Mouse (Mus musculus) Patski (cell line): Measurements from ENCODE around the gene Mrtfa. TPM values are rescaled to one million over a fixed set of nuclear protein-coding genes. Genes with fewer than 3 reads are reported as not detected.
A peak's percentile ranks its signal among the peaks of the same experiment; 100 is the strongest.

Experiments used
- ATAC-seq: fragments of 100-300 bp; one replicate; pipeline ENCODE4 v1.8.0; 2021
- CTCF ChIA-PET: fragments of 350-600 bp; sonication (Branson Sonifier 250); formaldehyde crosslinking; loops from one replicate; lab custom pipeline; 2022; ENCODE audit warnings: inconsistent platforms; lab: Charles Lee
- POLR2A ChIA-PET: fragments of 350-600 bp; sonication (Branson Sonifier 250); formaldehyde crosslinking; loops from one replicate; lab custom pipeline; 2022; ENCODE audit warnings: antibody characterized with exemption, inconsistent platforms; lab: Charles Lee
- DNase-seq: peaks from one replicate; pipeline ENCODE4 v3.0.0-alpha.2; 2011; ENCODE audit warnings: low read depth, low spot score
- H3K27me3 ChIP-seq: fragments of 371-371 bp; one replicate; pipeline ENCODE4 v1.5.1; 2021
- CTCF ChIP-seq: fragments of 100-300 bp; IDR thresholded peaks from one replicate; pipeline ENCODE4 v1.5.1; 2021
- in situ Hi-C: fragments of 300-500 bp; cut with MboI; formaldehyde crosslinking; loops from 3 replicates; pipeline ENCODE4 v1.11.1; 2018; ENCODE audit warnings: low pct_unique_long_range_greater_than_20kb, mixed read lengths
- polyA plus RNA-seq: library from polyadenylated mRNA; unstranded; gene quantifications from one replicate; pipeline ENCODE4 v1.2.3, GENCODE M21; 2021

Mrtfa gene
- polyA plus RNA-seq, 1 experiment from 2014 or later = 48.0 TPM

DNA sequence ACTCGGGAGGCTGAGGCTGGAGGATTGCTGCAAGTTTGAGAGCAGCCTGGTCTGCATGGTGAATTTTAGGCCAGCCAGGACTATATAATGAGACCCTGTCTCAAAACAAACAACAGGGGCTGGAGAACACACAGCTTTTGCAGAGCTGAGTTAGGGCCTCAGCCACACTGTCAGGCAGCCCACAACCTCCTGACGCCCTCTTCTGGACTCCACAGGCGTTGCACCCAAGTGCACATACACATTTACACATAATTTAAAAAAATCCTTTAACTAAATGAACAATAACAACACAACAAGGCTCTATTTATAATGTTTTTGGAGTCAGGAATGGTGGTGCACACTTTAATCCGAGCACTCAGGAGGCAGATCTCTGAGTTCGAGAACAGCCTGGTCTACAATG, 7.9 kb upstream of the Mrtfa start:
- in situ Hi-C loops = loop anchor here (5.0 kb wide), 2 partner anchors 126 to 171 kb away; no protein-coding TSS in a partner anchor
- POLR2A ChIA-PET = no interaction called here

DNA sequence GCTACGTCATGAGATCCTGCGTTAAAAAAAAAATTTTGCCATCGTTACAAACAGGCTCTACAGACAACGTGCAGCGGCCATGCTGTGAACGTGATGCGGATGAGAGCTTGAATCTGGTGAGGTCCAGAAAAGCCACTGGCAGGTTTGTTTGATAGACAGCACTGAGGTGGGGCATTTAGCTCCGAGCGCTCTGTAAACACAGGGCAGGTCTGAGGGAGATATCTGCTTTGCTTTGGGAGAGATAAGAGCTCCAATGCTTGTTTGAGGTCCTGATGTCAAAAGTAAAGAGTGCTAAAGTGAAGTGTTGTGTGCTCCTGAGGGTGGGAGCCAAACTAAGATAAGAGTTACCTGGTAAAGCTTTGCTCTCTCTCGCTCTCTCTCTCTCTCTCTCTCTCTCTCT, 6.6 kb upstream of the Mrtfa start:
- in situ Hi-C loops = loop anchor here (5.0 kb wide), 2 partner anchors 125 to 170 kb away; no protein-coding TSS in a partner anchor
- POLR2A ChIA-PET = no interaction called here
- no peak for DNase-seq
- CTCF ChIA-PET = interaction anchor here (0.6 to 3.6 kb wide), 6 partner anchors 16 to 170 kb away, joined by 3 to 11 read pairs (median 4); no protein-coding TSS in a partner anchor
- ATAC-seq = no peak
- no peak for TF ChIP-seq CTCF
- H3K27me3 ChIP-seq = no peaks in the 10 kb centered on the region

More for the DNA sequence above, 7.9 kb upstream of the Mrtfa start:
- DNase-seq (no peak), ATAC-seq (no peak)
- no peak for TF ChIP-seq CTCF
- CTCF ChIA-PET = interaction anchor here (1.0 to 3.6 kb wide), 5 partner anchors 43 to 486 kb away, joined by 3 to 11 read pairs (median 3); no protein-coding TSS in a partner anchor
- H3K27me3 ChIP-seq = no peaks in the 10 kb centered on the region

DNA sequence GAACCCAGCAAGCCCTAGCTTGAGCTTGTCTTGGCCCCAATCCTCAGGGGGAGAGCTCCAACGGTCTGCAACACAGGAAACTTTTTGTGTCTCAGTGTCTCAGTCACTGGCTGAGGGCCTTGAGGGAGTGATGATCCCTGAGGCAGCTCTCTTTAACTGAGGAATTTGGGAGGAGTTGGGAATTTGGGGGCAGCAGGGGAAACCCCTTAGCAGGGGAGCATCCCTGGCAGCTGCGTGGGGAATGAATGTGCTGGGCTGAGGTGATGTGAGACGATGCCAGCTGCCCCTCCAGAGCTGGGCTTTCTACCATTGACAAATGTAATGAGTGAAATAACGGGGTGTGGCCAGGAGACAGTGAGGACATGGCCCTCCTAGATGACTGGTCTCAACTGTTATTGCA, 4.9 kb upstream of the Mrtfa start:
- in situ Hi-C loops = loop anchor here (5.0 kb wide), 2 partner anchors 123 to 168 kb away; no protein-coding TSS in a partner anchor
- DNase-seq (no peak), ATAC-seq (no peak)
- TF ChIP-seq CTCF = no peak
- ChIA-PET CTCF (interaction anchor here (0.6 to 1.3 kb wide), 3 partner anchors 38 to 123 kb away, joined by 3 to 5 read pairs (median 3); no protein-coding TSS in a partner anchor), POLR2A (no interaction called here)
- H3K27me3 ChIP-seq = no peaks in the 10 kb centered on the region

DNA sequence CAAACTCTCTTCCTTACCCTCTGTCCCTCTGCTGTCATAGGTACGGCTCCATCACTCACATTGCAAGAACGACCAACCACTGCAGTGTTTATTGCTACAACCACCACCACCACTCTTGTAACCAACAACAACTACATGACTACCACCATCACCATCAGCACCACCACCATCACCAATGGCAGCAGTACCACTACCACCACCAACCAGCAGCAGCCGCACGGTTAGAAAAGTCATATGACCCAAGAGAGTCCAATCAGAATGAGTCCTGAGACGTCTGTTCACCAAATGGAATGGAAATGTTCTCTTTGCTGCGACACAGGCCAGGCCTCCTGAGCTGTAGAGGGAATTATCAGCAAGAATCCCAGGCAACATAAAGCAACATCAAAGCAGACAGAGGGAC, 4.2 kb upstream of the Mrtfa start:
- no peak for TF ChIP-seq CTCF
- POLR2A ChIA-PET = no interaction called here
- ATAC-seq (no peak), DNase-seq (no peak)
- CTCF ChIA-PET = interaction anchor here (1.2 to 1.3 kb wide), 2 partner anchors 117 to 122 kb away, joined by 3 to 5 read pairs; no protein-coding TSS in a partner anchor
- no peaks in the 10 kb centered on the region for H3K27me3 ChIP-seq
- in situ Hi-C loops = loop anchor here (5.0 kb wide), 2 partner anchors 122 to 167 kb away; no protein-coding TSS in a partner anchor

DNA sequence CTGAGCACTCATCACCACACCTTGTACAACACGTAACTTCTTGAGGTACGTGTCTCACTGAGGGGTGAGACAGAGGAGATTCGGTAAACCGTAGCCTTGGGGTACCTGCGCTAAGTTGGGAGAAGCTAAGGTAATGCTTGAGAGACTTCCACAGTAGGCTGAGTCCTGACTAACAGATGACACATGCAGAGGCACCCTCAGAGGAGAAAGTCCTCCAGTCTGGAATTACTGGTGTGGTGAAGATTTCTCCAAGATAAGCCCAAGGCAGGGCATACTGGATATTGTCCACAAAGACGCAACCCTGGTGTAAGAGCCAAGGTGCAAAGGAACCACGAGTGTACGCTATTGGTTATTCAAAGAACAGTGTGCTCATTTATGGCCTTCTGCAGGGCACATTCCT, 2.3 kb upstream of the Mrtfa start:
- POLR2A ChIA-PET = interaction anchor here (0.9 kb wide), 1 partner anchor 105 kb away, joined by 4 read pairs; no protein-coding TSS in a partner anchor
- CTCF ChIA-PET = interaction anchor here (1.1 kb wide), 1 partner anchor 158 kb away, joined by 3 read pairs; no protein-coding TSS in a partner anchor
- TF ChIP-seq CTCF = no peak
- peak; percentile 88 for DNase-seq
- no peaks in the 10 kb centered on the region for H3K27me3 ChIP-seq
- ATAC-seq = peak; percentile 42
- in situ Hi-C loops = no loop called here

DNA sequence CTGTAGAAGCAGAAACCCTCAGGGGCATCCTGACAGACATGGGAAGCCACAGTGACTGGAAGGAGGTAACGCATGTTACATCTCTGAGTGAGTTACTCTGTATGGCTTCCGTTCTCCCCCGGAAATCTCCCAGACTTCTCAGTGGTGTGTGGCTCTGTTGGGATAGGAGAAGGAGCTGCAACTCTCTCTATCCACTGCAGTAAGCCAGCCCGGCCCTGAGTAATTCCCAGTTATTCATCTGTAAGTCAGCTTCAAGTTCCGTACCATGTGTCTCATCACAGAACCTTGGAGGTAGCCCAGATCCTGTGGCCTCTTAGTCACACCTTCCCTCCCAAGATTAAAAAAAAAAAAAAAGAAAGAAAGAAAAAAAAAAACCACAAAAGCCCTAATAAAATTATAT, 1.8 kb upstream of the Mrtfa start:
- ChIA-PET CTCF (interaction anchor here (1.1 kb wide), 1 partner anchor 158 kb away, joined by 3 read pairs; no protein-coding TSS in a partner anchor), POLR2A (interaction anchor here (0.5 to 1.6 kb wide), 3 partner anchors 48 to 105 kb away, joined by 3 to 4 read pairs (median 3); no protein-coding TSS in a partner anchor)
- H3K27me3 ChIP-seq = no peaks in the 10 kb centered on the region

DNA sequence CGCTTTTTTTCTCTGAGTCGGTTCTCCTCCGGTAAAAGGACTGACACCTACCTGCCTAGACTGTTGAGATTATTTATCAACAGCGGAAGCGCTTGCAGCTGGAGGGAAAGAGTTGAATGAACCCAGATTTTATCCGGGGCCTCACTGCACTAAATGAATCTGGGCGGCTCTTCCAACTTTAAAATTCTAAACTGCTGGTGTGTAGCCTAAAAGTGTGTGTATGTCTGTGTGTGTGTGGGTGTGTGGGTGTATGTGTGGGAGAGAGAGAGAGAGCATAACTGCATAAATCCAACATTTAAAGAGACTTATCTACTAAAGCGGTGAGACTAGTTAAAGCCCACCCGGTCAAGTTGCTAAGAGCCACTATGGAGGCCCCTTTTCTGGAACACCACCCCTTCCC, 746 bp upstream of the Mrtfa start:
- H3K27me3 ChIP-seq = no peaks in the 10 kb centered on the region
- ChIA-PET POLR2A (interaction anchor here (1.6 kb wide), 1 partner anchor 71 kb away, joined by 3 read pairs; no protein-coding TSS in a partner anchor), CTCF (no interaction called here)
- ATAC-seq (no peak), DNase-seq (no peak)
- no peak for TF ChIP-seq CTCF
- in situ Hi-C loops = no loop called here

More for the DNA sequence above, 1.8 kb upstream of the Mrtfa start:
- DNase-seq = peak; percentile 65
- in situ Hi-C loops = no loop called here
- peak; percentile 45 for ATAC-seq
- TF ChIP-seq CTCF = no peak

DNA sequence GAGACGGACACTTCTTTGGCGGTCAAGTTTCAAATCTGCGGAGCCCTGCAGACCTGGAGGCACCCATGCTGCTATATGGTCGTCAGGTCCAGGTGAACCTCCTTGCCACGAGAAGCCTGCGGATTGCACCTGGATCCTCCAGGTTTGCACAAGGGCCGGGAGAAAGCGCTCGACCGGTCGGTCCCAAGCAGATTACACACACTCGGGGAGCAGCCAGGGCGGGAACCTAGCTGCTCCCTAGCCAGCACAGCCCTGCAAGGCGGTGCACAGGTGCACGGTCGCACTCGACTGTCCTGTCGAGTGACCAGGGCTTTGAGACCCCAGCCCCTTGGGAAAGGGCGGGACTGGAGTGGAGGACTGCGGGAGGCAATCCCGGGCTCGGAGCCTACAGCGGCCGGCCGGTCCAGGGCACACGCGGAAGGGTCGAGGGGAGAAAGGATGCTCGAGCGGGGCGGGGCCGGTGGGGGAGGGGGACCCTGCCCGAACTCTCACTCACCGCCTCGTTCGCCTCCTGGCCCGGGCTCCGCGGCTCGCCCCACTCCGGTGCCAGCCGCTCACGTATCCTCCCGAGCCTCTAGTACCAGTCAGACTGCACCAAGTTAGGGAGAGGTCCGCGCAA, 437 bp downstream of the Mrtfa start:
- peak; percentile 8 for ATAC-seq

DNA sequence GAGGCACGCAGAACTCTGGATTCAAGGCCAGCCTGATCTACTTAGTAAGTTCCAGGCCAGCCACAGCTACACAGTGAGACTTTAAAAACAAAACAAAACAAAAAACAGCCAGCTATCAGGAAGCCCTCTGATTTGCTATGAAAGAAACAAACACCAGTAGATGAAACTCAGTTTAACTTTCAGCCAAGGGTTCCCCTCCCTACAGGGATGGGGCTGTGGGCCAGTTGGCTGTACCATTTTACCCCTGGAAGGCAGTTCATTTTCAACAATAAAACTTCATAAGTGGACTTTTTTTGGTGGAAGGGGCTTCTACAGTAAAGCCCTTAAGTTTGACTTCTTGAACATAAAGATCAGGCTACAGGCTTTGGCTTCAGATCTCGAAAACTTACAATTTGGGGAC, 1.5 kb downstream of the Mrtfa start:
- DNase-seq = no peak
- TF ChIP-seq CTCF = no peak
- no peak for ATAC-seq
- in situ Hi-C loops = no loop called here
- CTCF ChIA-PET = interaction anchor here (0.8 to 0.9 kb wide), 2 partner anchors 8 to 91 kb away, joined by 3 read pairs; no protein-coding TSS in a partner anchor
- H3K27me3 ChIP-seq = no peaks in the 10 kb centered on the region
- POLR2A ChIA-PET = interaction anchor here (0.9 kb wide), 1 partner anchor 8 kb away, joined by 3 read pairs; no protein-coding TSS in a partner anchor

More for the DNA sequence above, 437 bp downstream of the Mrtfa start:
- ChIA-PET CTCF (interaction anchor here (0.8 to 0.9 kb wide), 2 partner anchors 9 to 92 kb away, joined by 3 read pairs; no protein-coding TSS in a partner anchor), POLR2A (interaction anchor here (0.9 to 1.0 kb wide), 3 partner anchors 9 to 53 kb away, joined by 3 to 5 read pairs (median 3); no protein-coding TSS in a partner anchor)
- in situ Hi-C loops = no loop called here
- no peak for DNase-seq
- no peak for TF ChIP-seq CTCF
- H3K27me3 ChIP-seq = no peaks in the 10 kb centered on the region

DNA sequence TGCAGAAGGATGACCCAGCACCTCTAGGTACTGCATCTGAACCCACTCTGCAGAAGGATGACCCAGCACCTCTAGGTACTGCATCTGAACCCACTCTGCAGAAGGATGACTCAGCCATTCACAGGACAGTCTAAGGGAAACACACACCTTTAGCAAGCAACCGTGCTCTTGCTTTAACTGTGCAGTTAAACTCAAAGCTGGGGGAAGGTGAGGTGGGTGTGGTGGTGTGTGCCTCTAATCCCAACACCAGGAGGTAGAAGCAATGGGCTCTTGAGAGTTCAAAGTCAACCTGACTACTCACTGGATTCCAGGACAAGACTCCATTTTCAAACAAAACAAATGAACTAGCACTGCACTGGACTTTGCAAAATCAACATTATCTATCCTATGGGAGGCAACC, 5.6 kb downstream of the Mrtfa start:
- H3K27me3 ChIP-seq = no peaks in the 10 kb centered on the region
- no peak for TF ChIP-seq CTCF
- CTCF ChIA-PET = no interaction called here
- DNase-seq (no peak), ATAC-seq (no peak)
- in situ Hi-C loops = no loop called here
- POLR2A ChIA-PET = no interaction called here
